Mouse (Mus musculus) adrenal gland, adult (tissue): ENCODE data around the gene Gclm.

Experiments
- DNase-seq, 2 experiments: peaks; one replicate each; pipeline ENCODE4 v3.0.0; 2022 to 2023; ENCODE audit warnings: low spot score in 1 of 2; ENCODE audit not compliant: inconsistent age in 2 of 2

Gclm gene

GRCm38 (mm10) chr3:122291828-122292227 lies 46.5 kb downstream of the Gclm start:
- DNase-seq: peak in 1 of 2 experiments; percentile 45

- DNase-seq: peak; percentile 95 to 100
Observed at GRCm38 (mm10) chr3:122292300-122293222, 47.2 kb downstream of the Gclm start.

DNA sequence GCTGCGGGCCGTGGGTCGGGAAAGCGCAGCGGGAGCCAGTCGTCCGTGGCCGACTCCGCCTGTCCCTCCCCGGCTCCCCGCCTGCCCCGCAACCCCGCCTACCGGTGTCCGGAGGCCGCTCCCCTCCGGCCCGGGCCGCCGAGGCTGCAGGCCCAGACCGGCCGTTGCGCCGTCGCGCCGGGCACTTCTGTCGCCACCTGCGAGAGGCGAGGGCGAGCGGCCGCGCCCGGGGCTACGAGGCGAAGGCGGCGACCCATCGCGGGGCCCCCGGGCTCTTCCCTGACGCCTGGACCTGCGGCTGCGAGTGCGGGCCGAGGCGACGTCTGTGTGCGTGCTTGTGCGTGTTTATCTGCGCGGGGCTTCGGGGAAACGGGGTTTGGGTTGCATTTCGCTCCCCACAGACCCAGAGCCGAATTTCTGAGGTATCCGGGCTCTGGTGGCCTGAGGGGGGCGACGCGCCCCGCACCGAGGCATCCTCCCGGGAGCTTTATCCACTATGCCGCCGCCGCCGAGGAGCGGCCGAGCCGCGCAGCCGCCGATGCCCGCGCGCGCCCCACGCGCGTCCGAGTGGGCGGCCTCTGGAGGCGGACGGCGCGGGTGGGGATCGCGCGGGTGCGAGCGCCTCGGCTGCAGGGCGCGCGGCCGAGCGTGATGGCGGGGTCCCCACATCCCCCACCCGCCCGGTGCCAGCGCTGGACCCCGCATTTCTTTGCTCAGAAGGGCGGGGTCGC lies 48.0 kb downstream of the Gclm start:
- DNase-seq: peak in 1 of 2 experiments; percentile 94

- peak; percentile 91 to 97 for DNase-seq
Observed at GRCm38 (mm10) chr3:122293954-122294850, 48.8 kb downstream of the Gclm start, which contains the start of gene Bcar3. Gene Bcar3 (plus strand): TSS chr3:122294136.

GRCm38 (mm10) chr3:122295511-122295910 lies 50.2 kb downstream of the Gclm start:
- DNase-seq: peak; percentile 57 to 83

DNA sequence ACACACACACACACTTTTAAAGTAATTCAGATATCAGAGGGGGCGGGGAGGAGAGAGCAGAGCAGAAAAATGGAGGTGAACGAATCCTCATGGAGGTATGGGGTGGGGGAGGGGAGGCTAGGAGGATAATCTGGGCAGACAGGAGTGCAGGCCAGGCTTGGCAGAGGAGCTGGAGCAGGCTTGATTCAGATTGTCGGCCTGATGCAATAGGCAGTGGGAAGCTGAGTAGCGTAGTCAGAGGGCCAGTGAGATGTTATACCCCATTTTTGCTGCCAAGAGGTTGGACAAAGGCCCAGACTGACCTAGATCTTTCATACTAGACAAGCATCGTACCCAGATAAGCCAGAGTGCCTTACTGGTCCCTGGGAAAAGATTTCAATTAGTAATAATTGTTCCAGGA lies 51.6 kb downstream of the Gclm start:
- DNase-seq: peak; percentile 71 to 90

DNA sequence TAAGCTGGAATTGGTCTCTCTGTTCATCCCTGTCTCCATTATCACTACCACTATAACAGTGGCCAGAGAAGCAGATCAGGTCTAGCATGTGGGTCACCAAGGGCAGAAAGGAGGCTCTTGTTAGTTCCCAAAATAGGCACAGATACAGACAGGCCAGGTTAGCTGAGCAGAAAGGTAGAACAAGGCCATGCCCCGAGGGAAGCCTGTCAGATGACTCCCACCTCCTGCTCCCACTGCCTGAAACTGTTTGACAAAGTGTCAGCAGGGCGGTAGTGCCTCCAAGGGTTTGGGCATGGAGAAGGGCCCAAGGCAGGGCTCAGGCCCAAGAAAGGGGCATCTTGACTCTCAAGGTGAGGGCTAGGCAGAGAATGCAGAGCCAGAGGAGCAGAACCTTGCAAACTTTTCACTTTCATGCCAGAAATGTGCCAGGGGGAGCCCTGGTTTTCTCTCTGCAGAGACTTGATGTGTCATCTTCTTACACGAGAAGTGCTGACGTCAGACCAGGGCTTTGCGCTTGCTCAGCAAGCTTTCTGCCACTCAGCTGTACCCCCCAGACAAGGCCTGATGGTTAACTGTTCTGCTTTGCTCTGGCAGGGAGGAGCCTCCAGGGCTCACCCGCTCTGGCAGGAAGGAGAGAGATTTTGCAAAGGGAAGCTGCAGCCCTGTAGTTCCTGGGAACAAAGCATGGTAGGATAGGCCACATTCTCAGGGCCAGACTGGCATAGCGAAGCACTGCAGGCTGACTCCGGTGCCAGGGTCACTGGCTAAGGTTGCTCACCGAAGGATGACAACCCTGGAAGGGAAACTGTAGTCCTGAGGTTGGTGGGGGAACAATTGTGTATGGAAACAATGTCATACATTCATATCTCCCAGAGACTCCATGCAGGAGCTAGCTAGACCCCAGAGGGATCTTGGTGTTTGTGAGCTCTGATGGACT lies 55.9 kb downstream of the Gclm start:
- DNase-seq: peak; percentile 89 to 94

DNA sequence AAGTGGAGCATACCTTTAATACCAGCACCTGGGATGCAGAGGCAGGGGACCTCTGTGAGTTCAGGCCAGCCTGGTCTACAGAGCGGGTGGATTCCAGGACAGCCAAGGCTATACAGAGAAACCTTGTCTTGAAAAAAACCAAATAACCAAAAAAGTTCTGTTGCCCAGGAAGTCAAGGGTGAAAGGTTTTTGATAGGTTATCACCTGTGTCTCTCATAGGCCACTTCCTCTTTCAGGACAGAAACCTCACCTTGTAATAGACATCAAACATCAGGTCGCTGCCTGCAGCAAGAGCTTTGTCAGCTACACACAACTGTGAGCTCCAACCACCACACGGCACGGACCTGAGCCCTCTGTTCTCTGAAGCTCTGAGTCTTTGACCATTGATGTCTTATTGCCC lies 59.2 kb downstream of the Gclm start:
- DNase-seq: no peak

GRCm38 (mm10) chr3:122307894-122308671 lies 62.7 kb downstream of the Gclm start:
- no peak for DNase-seq

- DNase-seq: no peak
Observed at GRCm38 (mm10) chr3:122308981-122309380, 63.6 kb downstream of the Gclm start.

DNA sequence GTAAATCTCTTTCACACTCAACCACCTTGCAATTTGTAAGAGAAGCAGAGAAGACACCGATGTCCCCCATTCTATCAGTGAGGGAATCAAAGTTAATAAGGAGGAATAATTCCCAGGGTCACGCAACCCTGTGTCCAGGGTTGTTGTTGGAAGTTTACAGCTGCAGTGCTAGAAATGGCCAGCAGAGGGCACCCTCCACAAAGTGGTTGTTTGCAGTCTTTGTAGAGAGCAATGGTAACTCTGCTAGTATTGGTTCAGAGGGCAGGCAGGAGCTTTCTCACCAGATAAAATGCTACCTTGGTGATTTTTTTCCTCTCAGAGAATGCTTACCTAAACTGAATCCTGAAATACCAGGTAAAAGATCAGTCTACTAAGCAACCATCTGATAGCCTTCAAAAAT lies 66.7 kb downstream of the Gclm start:
- DNase-seq: peak; percentile 80 to 97

- peak; percentile 58 to 76 for DNase-seq
Observed at GRCm38 (mm10) chr3:122312936-122313629, 67.7 kb downstream of the Gclm start.

DNA sequence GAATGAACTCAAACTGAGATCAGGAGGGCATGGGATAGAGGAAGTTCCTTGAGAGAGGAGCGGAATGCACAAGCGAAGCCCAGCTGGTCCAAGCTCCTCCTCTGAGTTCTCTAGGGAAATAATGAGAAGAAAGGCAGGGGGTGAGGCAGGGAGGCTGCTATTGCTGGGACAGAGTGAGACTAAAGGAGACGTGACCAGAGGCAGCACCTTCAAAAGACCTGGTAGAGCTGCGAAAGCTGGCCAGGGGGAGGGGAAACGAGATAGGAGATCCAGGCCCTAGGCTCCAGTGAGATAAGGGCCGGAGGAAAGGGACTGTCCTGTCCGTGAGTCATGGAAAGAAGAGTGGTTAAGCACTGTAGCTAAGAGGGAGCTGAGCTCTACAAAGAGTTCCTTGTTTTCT lies 68.6 kb downstream of the Gclm start:
- no peak for DNase-seq

DNA sequence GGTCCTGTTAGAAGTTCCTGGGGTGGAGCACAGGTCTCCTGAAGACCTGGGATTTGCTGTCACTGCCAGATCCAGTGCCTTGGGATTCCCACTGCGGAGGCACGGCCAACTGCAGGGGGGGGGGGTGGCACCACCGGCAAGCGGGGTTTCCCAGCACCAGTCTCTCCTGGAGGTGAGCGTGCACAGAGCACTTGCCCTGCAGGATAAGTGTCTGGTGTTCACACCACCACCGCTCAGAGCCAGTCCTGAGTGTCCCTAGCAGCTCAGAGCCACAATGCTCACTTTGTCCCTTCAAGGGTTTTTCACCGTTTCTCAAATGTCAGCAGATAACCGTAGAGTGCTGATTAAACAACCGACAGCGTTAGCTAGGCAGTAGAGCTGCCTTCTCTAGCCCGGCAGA lies 71.3 kb downstream of the Gclm start:
- DNase-seq: peak in 1 of 2 experiments; percentile 52

DNA sequence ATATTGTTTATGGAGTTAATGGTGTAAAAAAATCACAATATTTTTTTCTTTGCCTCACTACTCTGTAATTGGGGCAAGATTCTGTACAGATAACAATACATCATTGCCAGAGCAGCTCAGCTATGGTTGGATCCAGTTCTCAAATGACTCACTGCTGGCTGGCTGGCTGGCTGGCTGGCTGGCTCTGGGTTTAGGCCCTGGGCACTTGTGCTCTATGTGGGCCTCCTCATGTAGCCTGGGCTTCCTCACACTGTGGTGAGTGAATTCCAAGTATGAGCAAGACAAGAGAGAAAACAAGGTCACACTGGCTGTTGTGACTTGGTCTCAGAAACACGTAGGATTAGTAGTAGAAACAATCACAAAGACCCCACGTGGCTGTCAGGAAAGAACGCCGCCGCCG lies 72.0 kb downstream of the Gclm start:
- DNase-seq: peak; percentile 46 to 75
